Mouse (Mus musculus) lung, adult 2 months (tissue): ENCODE measurements around the gene Tuba8. TPM values are rescaled to one million over a fixed set of nuclear protein-coding genes. Genes with fewer than 3 reads are reported as not detected.

ENCODE experiments used
- DNase-seq: peaks from one replicate; pipeline ENCODE4 v3.0.0; 2022
- H3K4me1 ChIP-seq: fragments of 200-500 bp; 2 replicates; pipeline ENCODE4 v1.6.1; 2011; ENCODE audit warnings: low read length; ENCODE audit not compliant: control insufficient read depth, insufficient read depth
- H3K4me3 ChIP-seq: fragments of 200-500 bp; replicated peaks from 2 replicates; pipeline ENCODE3; 2011; ENCODE audit warnings: low read depth, mild to moderate bottlenecking, control low read depth, low read length; ENCODE audit errors: extremely low read depth
- CTCF ChIP-seq: fragments of 200-500 bp; IDR thresholded peaks from 2 replicates; pipeline ENCODE4 v1.5.1; 2011; ENCODE audit warnings: mild to moderate bottlenecking, low read length, control low read depth; ENCODE audit not compliant: insufficient read depth
- POLR2A ChIP-seq: fragments of 200-500 bp; IDR thresholded peaks from 2 replicates; pipeline ENCODE4 v1.6.1; 2011; ENCODE audit warnings: low read depth, mild to moderate bottlenecking, control low read depth, low read length, borderline replicate concordance; ENCODE audit errors: extremely low read depth
- WGBS: fragments of 180-500 bp; shearing (Covaris S2); methylation state at CpG from one replicate; pipeline ENCODE4 v1.1.7; 2018; 5-methylcytosine and 5-hydroxymethylcytosine counted together
- polyA plus RNA-seq: library from polyadenylated mRNA; depleted of rRNA; stranded (reverse); fragments of >200 nt; gene quantifications from 2 replicates; pipeline ENCODE4 v1.2.3, GENCODE M21; 2012

Tuba8 gene
- polyA plus RNA-seq, 1 experiment: 12.0 TPM

GRCm38 (mm10) chr6:121246037-121246361 lies 35.5 kb downstream of the Tuba8 start:
- 2% methylated on average over 4 of the region's 4 CpGs for WGBS
- peak overlapping the region; percentile 75 for H3K4me3 ChIP-seq
- TF ChIP-seq CTCF (no peak), POLR2A (no peak)
- no peak for DNase-seq
- H3K4me1 ChIP-seq: peaks cover 15% of the 10 kb centered on the region

- Histone ChIP-seq H3K4me1 (peaks cover 13% of the 10 kb centered on the region), H3K4me3 (no peak overlapping the region)
- 81% methylated on average over 1 of the region's 1 CpGs for WGBS
- TF ChIP-seq POLR2A: no peak
- DNase-seq: no peak
Observed at GRCm38 (mm10) chr6:121250406-121250805, 39.9 kb downstream of the Tuba8 start.

DNA sequence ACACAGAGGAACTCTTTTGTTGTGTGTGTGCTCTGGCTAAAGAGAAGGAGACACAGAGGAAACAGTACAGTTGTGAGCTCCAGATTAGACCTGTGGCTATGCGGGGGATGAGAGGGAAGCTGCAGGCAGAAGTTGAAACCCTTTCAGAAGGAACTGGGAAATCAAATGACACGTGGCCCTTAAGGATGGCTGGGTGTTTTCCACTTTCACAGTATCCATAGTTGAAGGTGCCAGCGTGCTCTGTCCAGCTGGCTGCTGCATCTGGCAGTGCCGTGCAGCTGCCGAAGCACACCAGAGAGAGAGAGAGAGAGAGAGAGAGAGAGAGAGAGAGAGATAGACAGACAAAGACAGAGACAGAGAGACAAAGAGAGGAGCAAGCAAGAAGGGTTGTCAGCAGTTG lies 40.8 kb downstream of the Tuba8 start:
- TF ChIP-seq POLR2A (no peak), CTCF (no peak)
- 55% methylated on average over 5 of the region's 5 CpGs for WGBS

GRCm38 (mm10) chr6:121260548-121260947 lies 50.1 kb downstream of the Tuba8 start:
- WGBS: 32% methylated on average over 9 of the region's 9 CpGs
- no peak overlapping the region for H3K4me3 ChIP-seq
- no peaks in the 10 kb centered on the region for H3K4me1 ChIP-seq
- TF ChIP-seq POLR2A (no peak), CTCF (peak; percentile 69)
- DNase-seq: peak; percentile 68

More for the DNA sequence above, 40.8 kb downstream of the Tuba8 start:
- no peak for DNase-seq
- no peak overlapping the region for H3K4me3 ChIP-seq
- peaks cover 13% of the 10 kb centered on the region for H3K4me1 ChIP-seq

DNA sequence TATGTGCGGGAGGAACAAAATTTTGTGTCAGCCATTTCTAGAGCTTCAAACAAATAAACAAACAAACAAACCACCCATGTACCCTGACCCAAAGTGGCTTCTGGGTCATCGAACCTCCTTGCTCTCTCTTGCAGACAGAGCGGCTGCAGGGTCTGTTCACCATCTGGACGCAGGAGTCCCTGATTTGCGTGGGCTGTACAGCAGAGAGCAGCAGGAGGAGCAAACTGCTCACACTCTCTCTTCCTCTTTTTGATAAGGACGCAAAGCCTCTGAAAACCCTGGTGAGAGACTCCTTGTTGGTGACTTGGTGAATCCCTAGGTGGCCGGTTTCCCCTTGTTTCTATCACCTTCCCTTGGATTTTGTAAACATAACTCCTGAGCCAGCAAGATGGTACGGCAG lies 50.7 kb downstream of the Tuba8 start:
- Histone ChIP-seq H3K4me1 (no peaks in the 10 kb centered on the region), H3K4me3 (no peak overlapping the region)
- 75% methylated on average over 8 of the region's 8 CpGs for WGBS
- DNase-seq: no peak
- TF ChIP-seq CTCF: no peak
- TF ChIP-seq POLR2A: no peak

- Histone ChIP-seq H3K4me1 (no peaks in the 10 kb centered on the region), H3K4me3 (no peak overlapping the region)
- WGBS: 89% methylated on average over 10 of the region's 10 CpGs
- TF ChIP-seq CTCF: no peak
- TF ChIP-seq POLR2A: no peak
- DNase-seq: no peak
Observed at GRCm38 (mm10) chr6:121262004-121262403, 51.5 kb downstream of the Tuba8 start.

GRCm38 (mm10) chr6:121262496-121262895 lies 52.0 kb downstream of the Tuba8 start:
- Histone ChIP-seq H3K4me1 (no peaks in the 10 kb centered on the region), H3K4me3 (no peak overlapping the region)
- 89% methylated on average over 11 of the region's 11 CpGs for WGBS
- DNase-seq: no peak
- TF ChIP-seq POLR2A (no peak), CTCF (no peak)

GRCm38 (mm10) chr6:121270156-121270555 lies 59.7 kb downstream of the Tuba8 start:
- DNase-seq: no peak
- H3K4me1 ChIP-seq: no peaks in the 10 kb centered on the region
- no peak overlapping the region for H3K4me3 ChIP-seq
- TF ChIP-seq CTCF: no peak
- WGBS: 88% methylated on average over 6 of the region's 6 CpGs

- Histone ChIP-seq H3K4me1 (no peaks in the 10 kb centered on the region), H3K4me3 (no peak overlapping the region)
- TF ChIP-seq CTCF (no peak), POLR2A (no peak)
- WGBS: 12% methylated on average over 4 of the region's 4 CpGs
- DNase-seq: no peak
Observed at GRCm38 (mm10) chr6:121271707-121272074, 61.2 kb downstream of the Tuba8 start.

- 2% methylated on average over 17 of the region's 17 CpGs for WGBS
- peak overlapping the region; percentile 88 for H3K4me3 ChIP-seq
- peak; percentile 35; the same call in 1 of the 2 replicates for TF ChIP-seq POLR2A
- peak; percentile 63 for TF ChIP-seq CTCF
- no peaks in the 10 kb centered on the region for H3K4me1 ChIP-seq
- peak; percentile 76 for DNase-seq
Observed at GRCm38 (mm10) chr6:121272075-121272800, 61.7 kb downstream of the Tuba8 start.
